Mouse (Mus musculus): Measurements from ENCODE around the gene P2rx3.
A peak's percentile ranks its signal among the peaks of the same experiment; 100 is the strongest.

P2rx3 gene

GRCm38 (mm10) chr2:85038336-85038735 is 1.1 kb upstream of the P2rx3 start:
- DNase-seq: no peak

DNA sequence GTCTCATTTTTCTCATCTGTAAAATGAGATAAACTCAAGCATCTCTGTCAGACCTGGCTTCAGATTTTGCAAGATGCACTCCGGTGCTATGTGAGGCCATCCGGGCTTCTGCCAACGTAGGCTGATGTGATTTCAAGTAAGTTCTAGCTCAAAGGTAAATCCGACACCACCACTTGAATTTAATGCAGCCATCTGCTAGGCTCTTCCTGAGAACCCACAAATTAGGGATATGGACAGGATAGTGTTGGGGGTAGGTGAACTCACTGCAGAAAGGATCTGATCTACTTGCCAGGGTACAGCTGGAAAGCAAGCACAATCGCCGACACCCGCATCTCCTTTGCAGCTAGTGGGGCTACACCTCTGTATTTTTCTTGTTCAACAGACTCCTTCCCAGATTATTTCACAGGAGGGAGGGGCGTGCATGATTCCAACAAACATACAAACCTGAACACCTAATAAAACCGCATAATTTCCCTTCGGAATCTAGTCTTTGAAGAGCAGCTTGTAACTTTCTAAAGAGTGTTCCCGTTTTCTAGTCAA is 685 bp downstream of the P2rx3 start:
- DNase-seq: no peak

DNA sequence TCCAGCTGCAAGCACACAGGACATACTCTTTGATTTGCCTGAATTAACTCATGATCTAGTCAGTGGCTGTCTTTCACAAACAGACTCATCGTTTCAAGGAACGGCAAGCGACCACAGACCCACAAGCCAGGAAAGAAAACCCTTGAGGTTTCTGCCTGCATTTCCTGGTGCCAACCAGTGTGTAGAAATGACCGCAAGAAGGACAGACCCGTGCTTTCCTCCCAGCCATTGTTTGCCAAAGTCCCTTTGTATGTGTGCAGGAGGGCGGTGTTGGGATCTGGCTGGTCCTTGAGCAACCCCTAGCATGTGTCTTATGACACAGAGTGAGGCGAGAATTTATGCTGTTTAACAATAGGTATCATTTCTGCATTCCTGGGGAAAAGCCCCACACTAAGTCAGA is 3.1 kb downstream of the P2rx3 start:
- DNase-seq: no peak

GRCm38 (mm10) chr2:85033121-85033520 is 4.1 kb downstream of the P2rx3 start:
- DNase-seq: no peak

- no peak for DNase-seq
Observed at GRCm38 (mm10) chr2:85030989-85031388, 6.3 kb downstream of the P2rx3 start.

DNA sequence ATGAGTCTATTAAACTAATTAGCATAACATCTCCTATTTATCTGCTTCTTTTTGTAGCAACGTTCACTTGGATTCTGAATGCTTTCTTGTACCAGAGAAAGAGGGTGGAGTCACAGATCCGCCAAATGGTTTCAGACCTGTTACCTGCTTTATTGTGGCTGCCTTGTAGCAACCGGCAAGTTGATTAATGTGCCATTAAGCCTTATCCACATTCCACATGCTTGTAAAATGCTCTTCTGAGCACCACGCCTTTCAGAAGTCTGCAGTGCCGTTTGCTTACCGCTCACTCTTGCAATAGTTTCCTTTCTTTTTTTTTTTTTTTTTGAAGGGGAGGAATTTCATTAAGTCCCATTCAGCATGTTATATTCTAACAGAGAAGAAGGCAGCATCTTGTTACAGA is 7.4 kb downstream of the P2rx3 start:
- no peak for DNase-seq

DNA sequence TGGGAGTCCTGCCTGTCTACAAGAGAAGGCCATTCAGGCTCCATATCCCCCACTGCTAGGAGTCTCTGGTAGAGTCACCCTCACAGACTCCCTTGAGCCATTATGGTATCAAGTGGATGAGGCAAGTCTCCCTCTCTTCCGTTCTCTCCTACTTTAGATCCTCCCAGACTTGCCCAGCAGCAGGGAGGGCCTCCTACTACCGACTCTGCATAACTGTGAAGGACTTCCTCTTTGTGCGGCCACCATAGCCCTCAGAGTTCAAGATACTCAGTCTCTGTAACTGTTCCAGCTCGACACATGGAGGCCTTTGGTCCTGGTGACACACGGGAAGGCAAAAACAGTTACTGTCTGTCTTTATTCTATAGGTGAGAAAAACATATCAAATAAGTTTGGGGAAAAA is 10.0 kb downstream of the P2rx3 start:
- DNase-seq: no peak

DNA sequence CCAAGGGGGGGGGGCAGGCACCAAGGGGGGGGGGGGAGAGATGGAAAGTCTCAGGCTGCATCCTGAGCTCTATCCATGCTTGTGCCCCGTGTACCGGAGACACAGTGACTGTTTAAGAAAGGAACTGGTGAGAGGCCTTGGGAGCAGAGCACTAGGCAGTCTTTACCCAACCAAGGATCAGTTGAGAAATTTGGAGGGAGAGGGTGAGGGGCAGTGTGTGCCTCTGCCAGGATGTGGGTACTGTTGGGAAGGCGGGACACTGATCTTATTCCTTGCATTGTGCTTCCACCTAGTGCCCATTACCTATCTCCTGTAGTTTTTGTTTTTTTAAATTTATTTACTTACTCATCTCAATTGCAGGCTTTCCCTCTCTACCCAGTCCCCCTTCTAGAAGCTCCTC is 11.1 kb downstream of the P2rx3 start:
- no peak for DNase-seq

- no peak for DNase-seq
Observed at GRCm38 (mm10) chr2:85022043-85022442, 15.2 kb downstream of the P2rx3 start.

DNA sequence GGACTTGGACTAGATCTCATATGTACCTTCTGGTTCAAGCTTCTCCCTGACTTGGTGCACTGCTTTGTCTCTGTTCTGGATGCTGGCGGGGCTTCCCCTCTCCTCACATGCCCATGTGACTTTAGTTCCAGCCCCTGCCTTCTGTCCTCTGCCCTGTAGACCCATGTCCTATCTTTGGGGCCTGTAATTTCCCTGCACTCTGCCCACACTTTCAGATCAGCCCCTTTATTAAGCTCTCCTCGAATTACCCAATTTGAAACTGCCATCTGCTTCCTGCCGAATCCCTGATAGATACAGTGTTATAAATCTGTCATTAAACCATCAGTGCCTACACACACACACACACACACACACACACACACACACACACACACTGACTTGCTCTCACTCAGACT is 22.7 kb downstream of the P2rx3 start:
- no peak for DNase-seq

DNA sequence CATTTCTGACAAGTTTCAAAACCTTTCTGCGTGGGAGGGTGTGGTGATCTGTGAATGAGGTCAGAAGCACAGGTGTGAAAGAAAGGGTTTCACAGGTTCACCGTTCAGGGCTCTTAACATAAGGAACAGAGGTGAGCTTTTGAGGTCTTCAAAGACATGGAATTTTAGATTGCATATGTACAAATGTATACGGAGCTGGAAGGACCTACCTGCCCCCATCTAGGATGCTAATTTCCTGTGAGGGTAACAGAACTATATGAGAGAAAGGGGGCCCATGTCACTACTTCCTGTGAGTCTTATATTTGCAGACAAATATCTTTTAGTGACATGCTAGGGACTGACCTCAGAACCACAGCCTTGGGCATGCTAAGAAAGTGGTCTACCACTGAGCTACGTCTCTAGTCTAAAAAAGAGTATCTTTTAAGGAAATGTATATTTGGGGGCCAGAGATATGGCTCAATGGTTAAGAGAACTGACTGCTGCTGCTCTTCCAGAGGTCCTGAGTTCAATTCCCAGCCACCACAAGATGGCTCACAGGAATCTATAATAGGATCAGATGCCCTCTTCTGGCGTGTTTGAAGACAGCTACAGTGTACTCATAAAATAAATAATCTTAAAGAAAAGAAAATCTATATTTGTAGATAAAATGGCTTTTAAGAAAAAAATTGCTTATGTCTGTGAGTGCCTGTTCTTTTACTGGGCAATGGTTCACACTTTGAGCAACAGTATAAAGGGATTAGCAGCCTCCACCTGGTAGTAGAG is 23.3 kb downstream of the P2rx3 start:
- DNase-seq: no peak

DNA sequence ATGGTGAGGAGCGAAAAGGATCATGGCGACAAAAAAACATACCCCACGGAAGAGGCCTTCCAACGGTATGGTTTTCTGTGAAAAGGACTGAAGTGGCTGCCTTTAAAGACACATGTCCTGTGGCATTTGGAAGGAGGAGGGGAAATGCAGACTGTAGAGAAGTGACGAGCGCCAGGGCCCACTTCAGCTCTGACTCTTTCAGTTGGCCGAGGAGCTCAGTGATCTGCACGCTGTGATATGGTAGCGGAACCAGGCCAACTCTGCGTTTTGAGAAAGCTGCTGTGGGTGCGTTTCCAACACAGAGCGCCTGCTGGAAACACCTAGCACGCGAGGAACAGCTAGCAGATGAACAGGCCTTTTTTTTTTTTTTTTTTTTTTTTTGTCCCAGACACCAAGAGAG is 24.6 kb downstream of the P2rx3 start:
- DNase-seq: no peak

DNA sequence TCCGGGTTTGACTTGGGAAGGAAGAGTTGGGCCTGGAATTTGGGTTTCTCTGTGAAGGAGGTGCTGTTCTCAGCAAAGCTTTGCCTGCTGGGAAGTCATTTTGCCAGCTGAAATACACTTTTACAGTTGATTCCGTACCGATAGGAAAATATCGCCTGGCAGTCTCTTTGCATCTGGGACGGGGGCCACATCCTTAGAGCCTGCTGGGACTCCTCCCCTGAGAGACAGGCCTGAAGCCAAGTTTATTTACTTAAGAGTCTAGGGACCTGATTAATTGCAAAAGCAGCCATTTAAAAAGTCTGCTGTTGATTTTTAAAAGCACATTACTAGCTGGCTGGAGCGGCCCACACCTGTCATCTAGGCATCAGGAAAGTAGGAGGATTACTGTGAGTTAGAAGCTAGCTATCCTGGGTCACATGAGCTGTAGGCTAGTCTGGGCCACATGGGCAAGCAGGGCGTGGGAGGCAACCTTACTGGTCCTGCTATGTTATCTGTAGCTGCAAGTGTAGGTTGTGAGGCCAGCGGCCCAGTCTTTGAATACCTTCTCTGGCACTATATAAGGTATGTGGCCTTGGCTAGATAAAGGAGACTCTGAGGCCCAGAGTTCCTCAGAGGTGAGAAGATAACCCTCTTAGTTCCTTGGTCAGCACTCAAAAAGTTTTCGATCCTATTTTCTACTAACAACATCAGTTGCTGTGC is 25.2 kb downstream of the P2rx3 start:
- DNase-seq: no peak

GRCm38 (mm10) chr2:85009212-85009611 is 28.1 kb downstream of the P2rx3 start:
- DNase-seq: no peak

DNA sequence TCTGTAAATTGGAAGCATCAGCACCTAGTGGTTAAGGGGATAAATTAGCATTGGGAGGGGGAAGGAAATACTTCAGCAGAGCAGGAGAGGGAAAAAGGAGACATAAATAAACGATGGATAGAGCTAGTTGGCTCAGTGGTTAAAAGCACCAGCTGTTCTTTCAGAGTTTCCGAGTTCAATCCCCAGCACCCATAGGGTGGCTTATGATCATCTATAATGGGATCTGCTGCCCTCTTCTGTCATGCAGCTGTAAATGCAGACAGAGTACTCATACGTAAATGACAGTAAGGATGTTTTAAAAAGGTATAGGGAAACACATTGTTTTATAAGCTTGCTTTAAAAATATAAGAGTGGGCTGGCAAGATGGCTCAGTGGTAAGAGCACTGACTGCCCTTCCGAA is 29.5 kb downstream of the P2rx3 start:
- DNase-seq: peak; percentile 2

DNA sequence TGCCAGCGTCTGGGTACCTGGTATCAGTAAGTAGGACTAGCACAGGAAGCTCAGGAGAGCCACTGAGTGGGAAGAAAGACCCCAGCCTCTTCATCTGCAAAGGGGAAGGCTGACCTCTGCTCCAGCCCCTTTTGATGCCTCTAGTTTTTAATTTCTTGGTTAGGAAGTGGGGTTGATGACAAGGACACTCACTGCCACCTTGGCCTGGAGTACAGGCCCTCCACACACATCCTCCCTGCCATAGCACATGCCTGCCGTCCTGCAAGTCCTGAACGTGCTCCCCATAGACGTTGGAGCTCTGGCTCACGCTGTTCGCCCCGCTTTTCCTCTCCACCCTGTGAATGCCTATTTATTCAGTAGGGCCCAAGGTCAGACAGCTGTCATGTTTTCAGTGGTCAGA is 30.7 kb downstream of the P2rx3 start:
- DNase-seq: no peak

DNA sequence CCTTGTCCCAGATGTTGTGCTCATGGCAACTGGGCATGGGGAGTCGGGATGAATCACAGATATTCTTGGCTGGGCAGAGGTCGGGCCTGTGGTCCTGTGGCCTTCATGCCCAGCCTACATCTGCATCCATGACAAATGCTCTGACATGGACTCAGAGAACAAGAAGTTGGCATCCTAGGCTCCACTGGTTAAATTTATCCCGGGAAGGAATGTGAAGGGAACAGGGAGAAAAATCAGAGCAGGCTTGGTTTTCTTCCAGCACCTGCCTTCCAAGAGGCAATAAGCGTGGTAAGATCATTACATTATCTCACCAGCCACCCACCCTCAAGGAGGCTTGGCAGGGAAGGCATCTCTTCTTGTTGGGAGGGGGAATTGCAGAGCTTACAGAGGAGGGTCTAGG is 32.9 kb downstream of the P2rx3 start:
- no peak for DNase-seq

- DNase-seq: no peak
Observed at GRCm38 (mm10) chr2:85002575-85002974, 34.7 kb downstream of the P2rx3 start.

GRCm38 (mm10) chr2:85001497-85001896 is 35.8 kb downstream of the P2rx3 start:
- no peak for DNase-seq

GRCm38 (mm10) chr2:84999486-85000181 is 37.6 kb downstream of the P2rx3 start:
- no peak for DNase-seq

DNA sequence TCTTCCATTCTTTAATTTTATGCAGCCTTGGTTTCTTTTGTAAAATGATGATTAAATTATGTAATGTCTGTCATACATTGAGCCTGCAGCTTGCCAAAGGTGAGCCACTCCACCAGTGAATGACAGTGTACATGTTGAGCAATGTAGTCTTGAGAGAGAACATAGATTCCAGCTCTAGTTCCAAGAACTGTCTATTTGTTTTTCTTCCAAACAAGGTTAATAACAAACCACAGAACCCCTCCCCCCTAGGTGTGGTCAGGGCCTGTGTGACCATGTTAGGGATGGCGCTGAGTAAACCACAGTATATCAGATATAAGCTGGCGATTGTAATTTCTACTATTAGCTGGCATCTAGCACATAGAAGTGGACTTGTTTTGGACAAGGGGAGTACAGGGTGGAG is 40.9 kb downstream of the P2rx3 start:
- DNase-seq: no peak

DNA sequence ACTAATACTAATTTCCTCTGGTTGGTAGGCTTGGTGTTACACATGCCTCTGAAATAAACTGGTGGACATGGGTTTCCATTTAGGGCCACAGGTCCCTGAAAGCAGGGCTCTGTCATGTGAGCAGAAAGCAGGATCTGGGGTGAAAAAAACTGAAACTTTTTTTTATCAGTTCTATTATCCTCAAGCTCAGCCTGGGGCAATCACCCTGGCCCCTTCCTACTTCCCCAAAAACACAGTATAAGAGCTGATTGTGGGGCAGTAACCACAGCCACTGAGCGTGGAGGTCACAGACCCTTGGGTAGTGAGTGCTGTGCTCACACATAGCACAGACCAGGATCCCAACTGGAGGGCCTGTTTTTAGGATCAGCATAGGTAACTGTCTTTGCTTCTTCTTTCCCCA is 49.3 kb downstream of the P2rx3 start, which contains the start of gene Prg3:
TSS of gene Prg3 (plus strand) at position 286 of the 400 bp plus-strand sequence.
- no peak for DNase-seq

DNA sequence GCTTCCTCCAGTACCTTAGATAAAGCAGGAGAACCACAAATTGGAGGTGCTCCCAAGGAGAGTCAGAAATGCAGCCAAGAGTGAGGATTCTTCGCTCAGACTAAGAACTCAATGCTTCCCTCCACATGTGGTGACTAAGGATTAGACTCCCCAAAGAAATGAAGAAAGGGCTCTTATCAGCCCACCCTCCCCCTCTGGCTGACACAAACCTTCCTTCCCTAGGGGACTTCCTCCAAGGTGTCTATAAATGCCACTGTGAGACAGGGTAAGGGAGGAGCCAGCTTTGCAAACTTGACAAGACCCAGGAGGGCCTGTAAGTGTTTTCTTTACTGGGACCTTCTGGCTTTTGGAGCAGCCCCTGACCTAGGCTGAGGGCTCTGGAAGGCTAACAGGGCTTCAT is 57.1 kb downstream of the P2rx3 start, which contains the start of gene Prg2:
TSS of gene Prg2 (plus strand) at position 274 of the 400 bp plus-strand sequence.
- no peak for DNase-seq

- no peak for DNase-seq
Observed at GRCm38 (mm10) chr2:84975580-84975979, 61.7 kb downstream of the P2rx3 start.

All from cerebellum, adult 8-10 months (tissue).